Mouse (Mus musculus) adrenal gland, postnatal 25 days (tissue): Measurements from ENCODE around the gene Rxfp2. TPM values are rescaled to one million over a fixed set of nuclear protein-coding genes. Genes with fewer than 3 reads are reported as not detected.

Experiments
- DNase-seq: peaks from one replicate; pipeline ENCODE4 v3.0.0; 2021; ENCODE audit warnings: mixed read lengths
- total RNA-seq: library from RNA; stranded (reverse); gene quantifications from 2 replicates; pipeline ENCODE4 v1.2.3, GENCODE M21; 2021

Rxfp2 gene
- total RNA-seq, 1 experiment from 2014 or later: not detected

GRCm38 (mm10) chr5:150044533-150044932, 26.1 kb downstream of the Rxfp2 start:
- DNase-seq: no peak

- DNase-seq: no peak
These were observed 28.0 kb downstream of the Rxfp2 start for GRCm38 (mm10) chr5:150046438-150046837.

- DNase-seq: peak; percentile 52
These were observed 31.5 kb downstream of the Rxfp2 start for GRCm38 (mm10) chr5:150049946-150050345.

- DNase-seq: peak; percentile 43
These were observed 33.4 kb downstream of the Rxfp2 start for GRCm38 (mm10) chr5:150051828-150052227.

- DNase-seq: no peak
These were observed 34.8 kb downstream of the Rxfp2 start for GRCm38 (mm10) chr5:150053294-150053693.

GRCm38 (mm10) chr5:150053956-150054355, 35.5 kb downstream of the Rxfp2 start:
- no peak for DNase-seq

GRCm38 (mm10) chr5:150055322-150055721, 36.8 kb downstream of the Rxfp2 start:
- DNase-seq: no peak

- DNase-seq: no peak
These were observed 37.6 kb downstream of the Rxfp2 start for GRCm38 (mm10) chr5:150056056-150056455.

- DNase-seq: no peak
These were observed 40.4 kb downstream of the Rxfp2 start for GRCm38 (mm10) chr5:150058845-150059244.

GRCm38 (mm10) chr5:150059466-150059865, 41.0 kb downstream of the Rxfp2 start:
- no peak for DNase-seq

GRCm38 (mm10) chr5:150061086-150061485, 42.6 kb downstream of the Rxfp2 start:
- no peak for DNase-seq

- no peak for DNase-seq
These were observed 45.8 kb downstream of the Rxfp2 start for GRCm38 (mm10) chr5:150064286-150064685.

GRCm38 (mm10) chr5:150070086-150070485, 51.6 kb downstream of the Rxfp2 start:
- DNase-seq: no peak

- DNase-seq: no peak
These were observed 53.3 kb downstream of the Rxfp2 start for GRCm38 (mm10) chr5:150071738-150072137.

GRCm38 (mm10) chr5:150079866-150080797, 61.7 kb downstream of the Rxfp2 start:
- no peak for DNase-seq

- no peak for DNase-seq
These were observed 64.2 kb downstream of the Rxfp2 start for GRCm38 (mm10) chr5:150082696-150083095.

GRCm38 (mm10) chr5:150083190-150083589, 64.7 kb downstream of the Rxfp2 start:
- DNase-seq: no peak

GRCm38 (mm10) chr5:150097620-150098019, 79.1 kb downstream of the Rxfp2 start:
- peak; percentile 21 for DNase-seq

- DNase-seq: no peak
These were observed 80.3 kb downstream of the Rxfp2 start for GRCm38 (mm10) chr5:150098754-150099153.

- peak; percentile 15 for DNase-seq
These were observed 83.3 kb downstream of the Rxfp2 start for GRCm38 (mm10) chr5:150101789-150102188.

- DNase-seq: no peak
These were observed 87.9 kb downstream of the Rxfp2 start for GRCm38 (mm10) chr5:150106358-150106757.

GRCm38 (mm10) chr5:150111236-150111635, 92.8 kb downstream of the Rxfp2 start:
- DNase-seq: no peak

GRCm38 (mm10) chr5:150114007-150114406, 95.5 kb downstream of the Rxfp2 start:
- DNase-seq: no peak

GRCm38 (mm10) chr5:150114778-150115177, 96.3 kb downstream of the Rxfp2 start:
- no peak for DNase-seq
